In genomic region chr1:40084386-40084785, GRCm38 (mm10) we compare ENCODE assay signal across 13 mouse cellular contexts. TPM values are rescaled to one million over a fixed set of nuclear protein-coding genes. Genes with fewer than 3 reads are reported as not detected.
A peak's percentile ranks its signal among the peaks of the same experiment; 100 is the strongest.
DNase-seq lines count a peak whose midpoint lies in the region; ATAC-seq lines count a peak whose summit lies in the region.
"Had no signal": no experiment of that assay in that cellular context is flagged by ENCODE, and none has a peak within 500 bp of the region (broad histone marks: within the 10 kb centered on the region; RNA-seq: fewer than 3 reads in every experiment).

No protein-coding gene starts in this region.

- ATAC-seq in hindbrain, embryonic 13.5 days (ENCODE audit: low FRiP score) = 0 out of 2 replicates have a peak, but pooled peaks have one; percentile 21
- ATAC-seq in hindbrain, embryonic 11.5 days (ENCODE audit: low FRiP score) = no peak
- peak; percentile 68 for ATAC-seq in megakaryocyte progenitor cell, adult 5-6 weeks (replicated peaks; ENCODE audit: poor library complexity)
- ATAC-seq in megakaryocyte-erythroid progenitor cell, adult 5-6 weeks (replicated peaks; ENCODE audit: low FRiP score, low TSS enrichment, poor library complexity, severe bottlenecking) = no peak
- no peak for ATAC-seq in heart, embryonic 12.5 days (ENCODE audit: insufficient number of reproducible peaks, low FRiP score)

- peaks cover 15% of the 10 kb centered on the region; the same call in 1 of the 2 replicates for H3K4me1 ChIP-seq in hindbrain, embryonic 13.5 days (replicated peaks)
- H3K4me1 ChIP-seq in hindbrain, embryonic 11.5 days (replicated peaks; ENCODE audit: control insufficient read depth, insufficient read depth, low read length) = no peaks in the 10 kb centered on the region
- no peaks in the 10 kb centered on the region for H3K4me1 ChIP-seq in heart, embryonic 12.5 days (replicated peaks)

- no peaks in the 10 kb centered on the region for H3K9me3 ChIP-seq in hindbrain, embryonic 13.5 days
- no peaks in the 10 kb centered on the region for H3K9me3 ChIP-seq in hindbrain, embryonic 11.5 days (ENCODE audit: control insufficient read depth, low read length)
- H3K9me3 ChIP-seq in heart, embryonic 12.5 days (replicated peaks) = no peaks in the 10 kb centered on the region

- H3K27me3 ChIP-seq in hindbrain, embryonic 13.5 days = peaks cover 8% of the 10 kb centered on the region; the same call in 1 of the 2 replicates
- H3K27me3 ChIP-seq in hindbrain, embryonic 11.5 days (ENCODE audit: control insufficient read depth, insufficient read depth, low read length) = no peaks in the 10 kb centered on the region
- peaks cover 14% of the 10 kb centered on the region; the same call in 1 of the 2 replicates for H3K27me3 ChIP-seq in heart, embryonic 12.5 days (replicated peaks)

- H3K4me3 ChIP-seq in hindbrain, embryonic 13.5 days = no peak overlapping the region
- no peak overlapping the region for H3K4me3 ChIP-seq in hindbrain, embryonic 11.5 days (ENCODE audit: low read depth, low read length)
- H3K4me3 ChIP-seq in heart, embryonic 12.5 days = no peak overlapping the region

- no peak overlapping the region for H3K27ac ChIP-seq in hindbrain, embryonic 13.5 days
- no peak overlapping the region for H3K27ac ChIP-seq in hindbrain, embryonic 11.5 days (ENCODE audit: low read depth, low read length)
- H3K27ac ChIP-seq in heart, embryonic 12.5 days (ENCODE audit: poor library complexity, severe bottlenecking) = no peak overlapping the region

- no peak for DNase-seq in hindbrain, embryonic 11.5 days (ENCODE audit: low spot score)
- DNase-seq in spleen, postnatal 36 days (ENCODE audit: low spot score in 2 of 2) = peak; percentile 9 to 31
- no peak for DNase-seq in spleen, adult 12 weeks (ENCODE audit: low spot score)
- DNase-seq in gastrocnemius, postnatal 10 days = no peak
- DNase-seq: cerebellum, adult 11 months; gastrocnemius, postnatal 36 days; heart, postnatal 36 days; kidney, postnatal 4 days had no signal

- no peak overlapping the region for H3K9ac ChIP-seq in hindbrain, embryonic 13.5 days
- no peak overlapping the region for H3K9ac ChIP-seq in hindbrain, embryonic 11.5 days (ENCODE audit: low read depth, low read length)
- no peak overlapping the region for H3K9ac ChIP-seq in heart, embryonic 12.5 days

- no peaks in the 10 kb centered on the region for H3K36me3 ChIP-seq in hindbrain, embryonic 13.5 days
- H3K36me3 ChIP-seq in hindbrain, embryonic 11.5 days (ENCODE audit: control insufficient read depth, insufficient read depth, low read length) = no peaks in the 10 kb centered on the region
- no peaks in the 10 kb centered on the region for H3K36me3 ChIP-seq in heart, embryonic 12.5 days

- 71% methylated on average over 3 of the region's 3 CpGs for WGBS in hindbrain, embryonic 13.5 days
- 59% methylated on average over 3 of the region's 3 CpGs for WGBS in hindbrain, embryonic 11.5 days
- 56% methylated on average over 3 of the region's 3 CpGs for WGBS in heart, embryonic 12.5 days

- H3K4me2 ChIP-seq in hindbrain, embryonic 13.5 days = peak overlapping the region; percentile 77
- no peak overlapping the region for H3K4me2 ChIP-seq in hindbrain, embryonic 11.5 days (replicated peaks; ENCODE audit: low read depth, low read length)
- no peak overlapping the region for H3K4me2 ChIP-seq in heart, embryonic 12.5 days

RNA-seq across cellular contexts. Expression of gene Il1r2, which starts 10.5 kb away (rescaled TPM):
- 0.36 and 0.40 TPM in 2 replicates for polyA plus RNA-seq in hindbrain, embryonic 13.5 days (2015; fragmentation: Nextera tagmentation; extraction: Ambion mirVana)
- 0.27 TPM in 1 of 2 replicates, not detected in the other for polyA plus RNA-seq in hindbrain, embryonic 11.5 days (2014; fragmentation: Nextera tagmentation; extraction: Ambion mirVana)
- 1.9 and 2.5 TPM in 2 replicates for total RNA-seq in megakaryocyte progenitor cell, adult 5-6 weeks (2015)
- 1.9 and 2.2 TPM in 2 replicates for total RNA-seq in megakaryocyte progenitor cell, adult 5-6 weeks (2017)
- under 1 TPM in 1 of 2 experiments, not detected in 1; 0.25 TPM for total RNA-seq in gastrocnemius, postnatal 10 days (2021)
- total RNA-seq in megakaryocyte-erythroid progenitor cell, adult 5-6 weeks (2014; fragmentation: Nextera tagmentation) = 3.6 TPM in 1 of 2 replicates, not detected in the other
- 1.4 TPM in 1 of 2 replicates, not detected in the other for total RNA-seq in megakaryocyte-erythroid progenitor cell, adult 5-6 weeks (2017)
- 0.51 TPM in 1 of 2 replicates, not detected in the other for polyA plus RNA-seq in heart, embryonic 12.5 days (2016; fragmentation: Nextera tagmentation; extraction: Ambion mirVana)
- total RNA-seq: heart, postnatal 36 days had no signal
- polyA plus RNA-seq: testis, adult 2 months had no signal

Comparison
In these comparisons a context has a peak if more than half of its experiments do, and no peak if none do; other contexts are left out.
1. ATAC-seq: peak in hindbrain, embryonic 13.5 days (single experiment) and megakaryocyte progenitor cell, adult 5-6 weeks (single experiment); none in hindbrain, embryonic 11.5 days (single experiment), megakaryocyte-erythroid progenitor cell, adult 5-6 weeks (single experiment) and heart, embryonic 12.5 days (single experiment).
2. DNase-seq: peak in spleen, postnatal 36 days (2 of 2); none in hindbrain, embryonic 11.5 days (single experiment), spleen, adult 12 weeks (single experiment) and gastrocnemius, postnatal 10 days (single experiment).